Mouse (Mus musculus): ENCODE results near the gene Gpr179. TPM values are rescaled to one million over a fixed set of nuclear protein-coding genes. Genes with fewer than 3 reads are reported as not detected.
"Not testable (repeated sequence)": the region's sequence is repeated elsewhere in the genome, so short reads cannot be mapped to it uniquely, and the experiment has no call there.

Gpr179 gene
- polyA plus RNA-seq, 1 experiment from 2014 or later = 0.01 TPM

DNA sequence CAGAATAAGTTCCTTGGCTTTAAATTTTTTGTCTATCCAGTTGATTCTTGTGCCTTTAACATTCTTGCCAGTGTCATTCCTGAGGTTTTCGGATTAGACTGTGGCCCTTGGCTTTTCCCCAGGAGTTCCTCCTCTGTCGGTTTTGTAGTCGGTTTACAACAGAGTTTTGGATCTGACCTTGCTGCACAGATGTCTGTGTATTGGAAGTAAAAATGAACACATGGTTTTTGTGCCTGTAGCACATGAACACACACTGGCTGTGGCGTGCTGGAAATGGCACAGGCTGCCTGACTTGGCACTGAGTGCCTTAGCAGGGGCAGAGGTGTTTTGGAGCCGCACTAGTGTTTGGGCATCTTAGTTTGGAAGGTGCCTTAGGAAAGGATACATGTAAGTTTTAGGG is 16.6 kb upstream of the Gpr179 start:
- Histone ChIP-seq H3K36me3 (ENCODE audit: inconsistent target) (no peaks in the 10 kb centered on the region), H3K27ac (no peak overlapping the region), H3K79me2 (ENCODE audit: inconsistent target) (peaks cover 91% of the 10 kb centered on the region), H3K4me3 (ENCODE audit: inconsistent target) (no peak overlapping the region)
- 87% methylated on average over 5 of the region's 5 CpGs for WGBS (ENCODE audit: missing documents)

DNA sequence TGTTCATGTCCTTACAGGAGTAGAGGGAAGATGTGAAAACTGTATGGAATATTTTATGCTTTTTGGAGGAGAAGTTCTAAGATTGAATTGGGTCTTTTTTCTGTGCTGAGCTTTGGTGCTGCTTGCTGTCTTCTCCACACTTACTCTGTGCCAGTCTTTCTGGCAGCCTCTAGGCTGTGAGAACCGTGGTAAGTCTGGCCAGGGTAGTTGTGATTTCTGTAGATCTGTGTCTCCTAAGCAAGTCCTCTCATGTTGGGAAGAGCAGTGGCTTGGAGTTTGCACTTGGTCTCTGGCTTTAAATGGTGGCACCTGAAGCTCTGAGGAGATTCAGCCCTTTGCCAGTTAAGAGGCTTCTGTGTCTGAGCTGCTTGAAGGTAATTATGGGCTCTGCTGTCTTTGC is 13.7 kb upstream of the Gpr179 start:
- WGBS (ENCODE audit: missing documents) = 83% methylated on average over 1 of the region's 1 CpGs
- Histone ChIP-seq H3K27ac (no peak overlapping the region), H3K36me3 (ENCODE audit: inconsistent target) (no peaks in the 10 kb centered on the region), H3K79me2 (ENCODE audit: inconsistent target) (peaks cover 77% of the 10 kb centered on the region), H3K4me3 (ENCODE audit: inconsistent target) (no peak overlapping the region)

DNA sequence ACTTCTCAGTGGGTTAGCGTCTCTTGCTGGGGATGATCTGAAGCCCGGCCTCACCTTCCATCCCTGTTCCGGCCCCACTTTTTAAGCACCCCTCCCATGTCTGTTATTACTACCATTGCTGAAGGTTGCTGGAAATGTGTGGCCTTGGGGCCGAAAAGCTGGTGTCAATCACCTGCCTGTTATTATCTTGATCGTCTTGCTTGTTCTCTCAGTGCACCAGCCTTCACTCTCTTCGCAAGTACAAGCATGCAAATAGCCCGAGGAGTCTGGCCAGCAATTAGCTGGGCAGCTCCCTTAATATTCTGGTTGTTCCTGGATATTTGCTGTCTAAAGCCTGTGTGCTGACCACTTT is 11.7 kb upstream of the Gpr179 start:
- Histone ChIP-seq H3K79me2 (ENCODE audit: inconsistent target) (peaks cover 57% of the 10 kb centered on the region), H3K36me3 (ENCODE audit: inconsistent target) (no peaks in the 10 kb centered on the region), H3K4me3 (ENCODE audit: inconsistent target) (peak overlapping the region; percentile 44), H3K27ac (peak overlapping the region; percentile 29; the same call in 1 of the 2 replicates)
- WGBS (ENCODE audit: missing documents) = 7% methylated on average over 7 of the region's 7 CpGs

- H3K4me3 ChIP-seq (ENCODE audit: inconsistent target) = peak overlapping the region; percentile 44
- WGBS (ENCODE audit: missing documents) = under 1% methylated on average over 47 of the region's 49 CpGs
- H3K36me3 ChIP-seq (ENCODE audit: inconsistent target) = no peaks in the 10 kb centered on the region
- H3K27ac ChIP-seq = peak overlapping the region; percentile 29; the same call in 1 of the 2 replicates
- H3K79me2 ChIP-seq (ENCODE audit: inconsistent target) = peaks cover 52% of the 10 kb centered on the region
Measured at GRCm38 (mm10) chr11:97362943-97363643, 11.2 kb upstream of the Gpr179 start.

DNA sequence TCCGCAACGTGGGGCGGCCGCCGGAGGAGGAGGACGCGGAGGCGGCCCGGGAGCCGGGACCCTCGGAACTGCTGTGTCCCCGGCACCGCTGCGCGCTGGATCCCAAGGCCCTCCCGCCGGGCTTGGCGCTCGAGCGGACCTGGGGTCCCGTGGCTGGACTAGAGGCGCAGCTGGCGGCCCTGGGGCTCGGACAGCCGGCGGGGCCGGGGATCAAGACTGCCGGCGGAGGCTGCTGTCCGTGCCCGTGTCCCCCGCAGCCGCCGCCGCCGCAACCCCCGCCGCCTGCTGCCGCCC is 10.7 kb upstream of the Gpr179 start:
- no peaks in the 10 kb centered on the region for H3K36me3 ChIP-seq (ENCODE audit: inconsistent target)
- peaks cover 47% of the 10 kb centered on the region for H3K79me2 ChIP-seq (ENCODE audit: inconsistent target)
- H3K4me3 ChIP-seq (ENCODE audit: inconsistent target) = peak overlapping the region; percentile 44
- H3K27ac ChIP-seq = no peak overlapping the region
- 1% methylated on average over 29 of the region's 39 CpGs for WGBS (ENCODE audit: missing documents)

- 2% methylated on average over 43 of the region's 81 CpGs for WGBS (ENCODE audit: missing documents)
- Histone ChIP-seq H3K36me3 (ENCODE audit: inconsistent target) (no peaks in the 10 kb centered on the region), H3K4me3 (ENCODE audit: inconsistent target) (peak within 1 kb of the TSS; percentile 44), H3K79me2 (ENCODE audit: inconsistent target) (peaks cover 42% of the 10 kb centered on the region), H3K27ac (peak within 1 kb of the TSS; percentile 29; the same call in 1 of the 2 replicates)
Measured at GRCm38 (mm10) chr11:97361948-97362648, 10.2 kb upstream of the Gpr179 start, which contains the start of gene Socs7. TSS of gene Socs7 (plus strand) at chr11:97362551.

DNA sequence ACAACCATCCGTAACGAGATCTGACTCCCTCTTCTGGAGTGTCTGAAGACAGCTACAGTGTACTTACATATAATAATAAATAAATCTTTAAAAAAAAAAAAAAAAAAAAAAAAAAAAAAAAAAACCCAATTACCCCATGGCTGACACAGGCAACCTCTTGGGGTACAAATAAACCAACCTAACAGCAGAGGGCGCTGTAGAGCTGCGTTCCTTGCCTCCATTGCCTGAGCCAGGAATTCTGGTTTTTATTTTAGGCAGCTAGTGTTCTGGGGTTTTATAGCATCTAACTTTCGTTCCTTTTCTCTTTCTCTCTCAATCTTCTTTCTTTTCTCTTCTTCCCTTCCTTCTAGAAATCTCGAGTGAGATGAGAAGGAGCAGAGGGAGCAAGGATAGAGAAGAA is 5.8 kb upstream of the Gpr179 start:
- H3K27ac ChIP-seq; H3K4me3 ChIP-seq (ENCODE audit: inconsistent target); H3K36me3 ChIP-seq (ENCODE audit: inconsistent target); H3K79me2 ChIP-seq (ENCODE audit: inconsistent target): not testable (repeated sequence)
- 3% methylated on average over 4 of the region's 6 CpGs for WGBS (ENCODE audit: missing documents)

GRCm38 (mm10) chr11:97355247-97355646 is 3.4 kb upstream of the Gpr179 start:
- Histone ChIP-seq H3K4me3 (ENCODE audit: inconsistent target) (no peak overlapping the region), H3K79me2 (ENCODE audit: inconsistent target) (no peaks in the 10 kb centered on the region), H3K27ac (no peak overlapping the region), H3K36me3 (ENCODE audit: inconsistent target) (no peaks in the 10 kb centered on the region)
- WGBS (ENCODE audit: missing documents) = 88% methylated on average over 7 of the region's 7 CpGs

DNA sequence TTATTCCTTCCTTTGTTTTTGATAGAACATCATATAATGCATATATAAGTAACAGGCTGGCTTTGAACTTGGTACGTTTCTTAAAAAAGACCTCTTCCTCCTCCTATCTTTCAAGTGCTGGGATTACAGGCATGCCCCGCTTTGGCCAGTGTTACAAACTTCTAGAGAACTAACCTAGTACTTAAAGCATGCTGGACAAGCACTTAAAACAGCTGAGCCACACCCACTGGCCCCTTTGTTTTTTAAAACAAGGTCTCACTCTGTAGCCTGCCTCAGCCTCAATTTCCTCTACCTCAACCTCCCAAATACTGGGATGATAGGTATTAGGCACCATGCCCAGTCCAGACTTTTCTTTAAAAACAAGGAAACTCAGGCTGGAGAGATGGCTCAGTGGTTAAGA is 2.8 kb upstream of the Gpr179 start:
- Histone ChIP-seq H3K27ac (no peak overlapping the region), H3K36me3 (ENCODE audit: inconsistent target) (no peaks in the 10 kb centered on the region), H3K79me2 (ENCODE audit: inconsistent target) (no peaks in the 10 kb centered on the region), H3K4me3 (ENCODE audit: inconsistent target) (no peak overlapping the region)
- WGBS (ENCODE audit: missing documents) = 97% methylated on average over 2 of the region's 2 CpGs

GRCm38 (mm10) chr11:97352935-97353597 is 1.2 kb upstream of the Gpr179 start:
- 78% methylated on average over 4 of the region's 4 CpGs for WGBS (ENCODE audit: missing documents)
- H3K4me3 ChIP-seq (ENCODE audit: inconsistent target) = no peak overlapping the region
- no peaks in the 10 kb centered on the region for H3K36me3 ChIP-seq (ENCODE audit: inconsistent target)
- H3K79me2 ChIP-seq (ENCODE audit: inconsistent target) = no peaks in the 10 kb centered on the region
- no peak overlapping the region for H3K27ac ChIP-seq

DNA sequence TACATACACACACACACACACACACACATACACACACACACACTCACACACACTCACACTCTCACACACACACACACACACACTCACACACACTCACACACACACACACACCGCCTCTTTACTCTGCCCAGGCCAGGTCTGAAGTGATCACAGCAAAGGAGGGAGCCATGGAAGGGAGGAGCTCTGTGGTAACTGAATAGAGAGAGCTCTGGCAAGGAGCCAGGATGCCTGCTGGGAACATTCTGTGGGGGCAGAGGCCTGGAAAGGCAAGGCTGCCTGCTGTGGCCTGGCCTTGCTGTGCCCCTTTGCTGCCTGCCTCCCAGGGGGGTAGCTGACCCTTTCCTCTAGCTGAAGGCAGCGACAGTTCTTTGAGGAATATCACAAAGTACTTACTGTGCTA is 1.8 kb downstream of the Gpr179 start:
- H3K79me2 ChIP-seq (ENCODE audit: inconsistent target) = no peaks in the 10 kb centered on the region
- H3K27ac ChIP-seq = no peak overlapping the region
- H3K4me3 ChIP-seq (ENCODE audit: inconsistent target) = no peak overlapping the region
- H3K36me3 ChIP-seq (ENCODE audit: inconsistent target) = no peaks in the 10 kb centered on the region
- WGBS (ENCODE audit: missing documents) = 88% methylated on average over 2 of the region's 2 CpGs

- Histone ChIP-seq H3K79me2 (ENCODE audit: inconsistent target) (no peaks in the 10 kb centered on the region), H3K4me3 (ENCODE audit: inconsistent target) (no peak overlapping the region), H3K27ac (no peak overlapping the region), H3K36me3 (ENCODE audit: inconsistent target) (no peaks in the 10 kb centered on the region)
- 90% methylated on average over 9 of the region's 9 CpGs for WGBS (ENCODE audit: missing documents)
Measured at GRCm38 (mm10) chr11:97347291-97347690, 4.6 kb downstream of the Gpr179 start.

GRCm38 (mm10) chr11:97346383-97346782 is 5.5 kb downstream of the Gpr179 start:
- no peaks in the 10 kb centered on the region for H3K36me3 ChIP-seq (ENCODE audit: inconsistent target)
- H3K27ac ChIP-seq = no peak overlapping the region
- WGBS (ENCODE audit: missing documents) = 83% methylated on average over 9 of the region's 9 CpGs
- no peaks in the 10 kb centered on the region for H3K79me2 ChIP-seq (ENCODE audit: inconsistent target)
- no peak overlapping the region for H3K4me3 ChIP-seq (ENCODE audit: inconsistent target)

DNA sequence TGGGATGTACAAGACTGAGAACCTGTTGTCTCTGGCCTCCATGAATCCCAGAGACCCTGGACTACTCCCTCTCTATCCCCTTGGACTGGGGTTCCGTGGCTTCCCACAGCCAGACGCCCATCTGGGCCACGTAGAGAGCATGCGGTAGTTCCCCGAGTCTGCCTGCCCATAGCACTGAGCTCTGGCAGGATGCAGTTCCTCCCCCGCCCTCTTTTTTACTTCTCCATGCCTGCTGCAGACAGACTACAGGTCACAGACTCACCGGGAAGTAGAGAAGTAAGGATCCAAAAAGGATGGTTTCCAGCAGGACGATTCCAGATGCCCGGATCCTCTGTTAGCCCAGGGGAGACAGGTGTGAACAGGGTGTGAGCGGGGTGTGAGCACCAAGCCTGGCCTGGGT is 6.4 kb downstream of the Gpr179 start:
- H3K4me3 ChIP-seq (ENCODE audit: inconsistent target) = no peak overlapping the region
- no peaks in the 10 kb centered on the region for H3K36me3 ChIP-seq (ENCODE audit: inconsistent target)
- H3K79me2 ChIP-seq (ENCODE audit: inconsistent target) = no peaks in the 10 kb centered on the region
- H3K27ac ChIP-seq = no peak overlapping the region
- WGBS (ENCODE audit: missing documents) = 27% methylated on average over 10 of the region's 10 CpGs

GRCm38 (mm10) chr11:97343619-97344018 is 8.3 kb downstream of the Gpr179 start:
- H3K79me2 ChIP-seq (ENCODE audit: inconsistent target) = no peaks in the 10 kb centered on the region
- H3K4me3 ChIP-seq (ENCODE audit: inconsistent target) = no peak overlapping the region

More at GRCm38 (mm10) chr11:97343619-97344018, 8.3 kb downstream of the Gpr179 start:
- Histone ChIP-seq H3K36me3 (ENCODE audit: inconsistent target) (no peaks in the 10 kb centered on the region), H3K27ac (no peak overlapping the region)
- 27% methylated on average over 17 of the region's 17 CpGs for WGBS (ENCODE audit: missing documents)

Data from macrophage (primary cell).